Mouse (Mus musculus) frontal cortex, adult (tissue): ENCODE measurements around the gene Creb3l1.

Source experiments
- ATAC-seq: cut with Nextera tagmentation; 2 replicates; pipeline ENCODE4 v1.9.2; 2017; ENCODE audit warnings: mild to moderate bottlenecking, moderate library complexity, mixed read lengths; ENCODE audit not compliant: low TSS enrichment

The Creb3l1 gene

GRCm38 (mm10) chr2:92024274-92024672 is at the start of gene Creb3l1:
Creb3l1 (minus strand) TSS chr2:92024502.
- no peak for ATAC-seq

- ATAC-seq, result no peak
These were observed 46.8 kb upstream of the Creb3l1 start for GRCm38 (mm10) chr2:92071143-92071542.

- no peak for ATAC-seq
These were observed 45.3 kb upstream of the Creb3l1 start for GRCm38 (mm10) chr2:92069630-92070029.

GRCm38 (mm10) chr2:92067600-92067999 is 43.3 kb upstream of the Creb3l1 start:
- peak; percentile 64; the same call in 1 of the 2 replicates for ATAC-seq

GRCm38 (mm10) chr2:92066899-92067298 is 42.6 kb upstream of the Creb3l1 start:
- ATAC-seq, result peak; percentile 79; the same call in 1 of the 2 replicates

- ATAC-seq, result no peak
These were observed 41.6 kb upstream of the Creb3l1 start for GRCm38 (mm10) chr2:92065938-92066337.

GRCm38 (mm10) chr2:92065269-92065888 is 41.1 kb upstream of the Creb3l1 start:
- no peak for ATAC-seq

- no peak for ATAC-seq
These were observed 38.8 kb upstream of the Creb3l1 start for GRCm38 (mm10) chr2:92063106-92063505.

GRCm38 (mm10) chr2:92061337-92061736 is 37.0 kb upstream of the Creb3l1 start:
- ATAC-seq, result no peak

GRCm38 (mm10) chr2:92060291-92060690 is 36.0 kb upstream of the Creb3l1 start:
- no peak for ATAC-seq

GRCm38 (mm10) chr2:92059481-92060220 is 35.3 kb upstream of the Creb3l1 start:
- ATAC-seq, result peak; percentile 71

GRCm38 (mm10) chr2:92058936-92059335 is 34.6 kb upstream of the Creb3l1 start:
- ATAC-seq, result no peak

GRCm38 (mm10) chr2:92058469-92058868 is 34.2 kb upstream of the Creb3l1 start:
- peak; percentile 50 for ATAC-seq

- no peak for ATAC-seq
These were observed 32.5 kb upstream of the Creb3l1 start for GRCm38 (mm10) chr2:92056760-92057159.

- ATAC-seq, result no peak
These were observed 31.5 kb upstream of the Creb3l1 start for GRCm38 (mm10) chr2:92055831-92056236.

GRCm38 (mm10) chr2:92055101-92055813 is 31.0 kb upstream of the Creb3l1 start:
- ATAC-seq, result peak; percentile 17; the same call in 1 of the 2 replicates

- peak; percentile 42; the same call in 1 of the 2 replicates for ATAC-seq
These were observed 28.5 kb upstream of the Creb3l1 start for GRCm38 (mm10) chr2:92052754-92053153.

- ATAC-seq, result peak; percentile 64
These were observed 27.9 kb upstream of the Creb3l1 start for GRCm38 (mm10) chr2:92052188-92052587.

GRCm38 (mm10) chr2:92048034-92048690 is 23.9 kb upstream of the Creb3l1 start:
- no peak for ATAC-seq

- no peak for ATAC-seq
These were observed 23.3 kb upstream of the Creb3l1 start for GRCm38 (mm10) chr2:92047601-92048000.

GRCm38 (mm10) chr2:92043285-92043684 is 19.0 kb upstream of the Creb3l1 start:
- ATAC-seq, result no peak

- no peak for ATAC-seq
These were observed 17.2 kb upstream of the Creb3l1 start for GRCm38 (mm10) chr2:92041538-92041937.
